Mouse (Mus musculus) brain, embryonic 14.5 days (tissue): ENCODE measurements at regions not wholly inside any gene's neighbourhood (a gene's known extent, or its start where the extent isn't known, plus 50 kb on each side); places are given as distances from the start of the nearest gene placed in this dataset.

ENCODE experiments used
- CTCF ChIP-seq: fragments of 200-500 bp; IDR thresholded peaks from 2 replicates; pipeline ENCODE4 v1.5.1; 2012; ENCODE audit warnings: inconsistent platforms, mild to moderate bottlenecking, moderate library complexity, borderline replicate concordance; ENCODE audit not compliant: insufficient read depth, insufficient read length; ENCODE audit errors: extremely low read depth
- POLR2A ChIP-seq: fragments of 200-500 bp; IDR thresholded peaks from 2 replicates; pipeline ENCODE4 v1.6.1; 2012; ENCODE audit warnings: mild to moderate bottlenecking, inconsistent platforms, borderline replicate concordance; ENCODE audit not compliant: poor library complexity, insufficient read depth, insufficient read length, severe bottlenecking; ENCODE audit errors: extremely low read depth

DNA sequence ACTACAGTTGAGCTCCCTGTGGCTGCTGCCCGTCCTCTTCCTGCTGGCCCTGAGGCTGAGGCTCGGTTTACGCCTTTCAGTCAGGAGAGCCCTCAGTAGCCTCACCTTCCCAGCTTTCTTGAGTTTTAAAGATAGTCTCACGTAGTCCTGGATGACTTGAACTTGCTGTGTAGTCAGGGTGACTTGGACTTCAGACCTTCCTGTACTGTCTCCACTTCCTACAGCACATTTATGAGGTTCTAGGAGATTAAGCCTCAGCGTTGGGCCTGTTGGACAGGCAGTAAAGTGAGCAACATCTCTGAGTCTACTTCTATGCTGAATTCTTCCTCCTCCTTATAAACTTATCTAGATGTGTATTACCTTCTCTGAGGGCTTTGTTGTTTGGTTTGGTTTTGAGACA lies 546.2 kb downstream of the Zfp704 start:
- TF ChIP-seq CTCF (no peak), POLR2A (no peak)
